Mouse (Mus musculus) stomach, embryonic 14.5 days (tissue): ENCODE results near the gene Ankrd49. TPM values are rescaled to one million over a fixed set of nuclear protein-coding genes. Genes with fewer than 3 reads are reported as not detected.
A peak's percentile ranks its signal among the peaks of the same experiment; 100 is the strongest.

ENCODE experiments used
- ATAC-seq: fragments of 200-750 bp; cut with Nextera tagmentation; 2 replicates; pipeline ENCODE4 v1.8.0; 2017; ENCODE audit warnings: low read depth, moderate TSS enrichment; ENCODE audit not compliant: insufficient number of reproducible peaks, insufficient read depth, low FRiP score
- H3K27ac ChIP-seq: fragments of 300-500 bp; sonication (generic); 2 replicates; pipeline ENCODE4 v1.5.1; 2014; ENCODE audit warnings: mild to moderate bottlenecking, low read length, moderate library complexity, mixed read lengths
- H3K27me3 ChIP-seq: fragments of 300-500 bp; sonication (generic); 2 replicates; pipeline ENCODE4 v1.6.1; 2014; ENCODE audit warnings: low read length, control low read depth, mixed read lengths; ENCODE audit not compliant: control insufficient read depth, insufficient read depth
- H3K36me3 ChIP-seq: fragments of 300-500 bp; sonication (generic); 2 replicates; pipeline ENCODE4 v1.6.1; 2014; ENCODE audit warnings: mild to moderate bottlenecking, control low read depth, low read length, moderate library complexity, mixed read lengths; ENCODE audit not compliant: control insufficient read depth, insufficient read depth
- H3K4me1 ChIP-seq: fragments of 300-500 bp; sonication (generic); 2 replicates; pipeline ENCODE4 v1.6.1; 2014; ENCODE audit warnings: low read length, control low read depth, mixed read lengths; ENCODE audit not compliant: control insufficient read depth, insufficient read depth
- H3K4me2 ChIP-seq: fragments of 300-500 bp; sonication (generic); replicated peaks from 2 replicates; pipeline ENCODE4 v1.6.1; 2014; ENCODE audit warnings: low read depth, low read length, control low read depth
- H3K4me3 ChIP-seq: fragments of 300-500 bp; sonication (generic); 2 replicates; pipeline ENCODE4 v1.5.1; 2014; ENCODE audit warnings: low read depth, low read length, control low read depth
- H3K9ac ChIP-seq: fragments of 300-500 bp; sonication (generic); replicated peaks from 2 replicates; pipeline ENCODE4 v1.6.1; 2014; ENCODE audit warnings: low read depth, mild to moderate bottlenecking, control low read depth, low read length, moderate library complexity, mixed read lengths
- H3K9me3 ChIP-seq: fragments of 300-500 bp; sonication (generic); 2 replicates; pipeline ENCODE4 v1.6.1; 2016; ENCODE audit warnings: low read depth, low read length, control low read depth; ENCODE audit not compliant: control insufficient read depth
- WGBS: fragments of 180-500 bp; shearing (Covaris S2); extraction: QIAGEN DNeasy Blood & Tissue Kit; methylation state at CpG from one replicate; pipeline ENCODE4 v1.1.7; 2014; 5-methylcytosine and 5-hydroxymethylcytosine counted together
- polyA plus RNA-seq: library from polyadenylated mRNA; unstranded; fragments of >200 nt; fragmentation: Nextera tagmentation; extraction: Ambion mirVana; gene quantifications from 2 replicates; pipeline ENCODE4 v1.2.1, GENCODE M21; 2014

Gene Ankrd49
- polyA plus RNA-seq, 1 experiment from 2014 or later = 47.0 TPM

DNA sequence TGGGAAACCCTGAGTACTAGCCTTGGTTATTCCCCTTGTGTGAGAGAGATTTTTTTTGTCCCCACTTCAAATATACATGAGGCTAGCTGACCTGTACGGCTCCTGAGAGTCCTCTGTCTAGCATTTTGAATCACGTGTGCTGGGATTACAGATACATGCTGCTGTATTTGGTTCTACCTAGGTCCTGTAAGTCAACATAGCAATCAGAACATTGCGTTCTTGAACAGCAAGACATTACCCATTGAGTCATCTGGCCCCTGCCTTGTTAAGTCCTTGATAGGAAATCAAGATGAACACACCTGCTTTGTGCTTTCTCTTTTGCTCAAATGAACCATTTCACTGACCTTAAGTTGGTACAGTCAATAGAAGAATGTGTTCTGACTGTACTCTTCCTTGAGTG is 30.2 kb downstream of the Ankrd49 start:
- Histone ChIP-seq H3K4me2 (no peak overlapping the region), H3K4me1 (no peaks in the 10 kb centered on the region; the same call in 1 of the 2 replicates), H3K27ac (no peak overlapping the region), H3K9ac (no peak overlapping the region), H3K9me3 (no peaks in the 10 kb centered on the region), H3K4me3 (no peak overlapping the region), H3K36me3 (no peaks in the 10 kb centered on the region), H3K27me3 (no peaks in the 10 kb centered on the region)
- no peak for ATAC-seq
- 81% methylated on average over 3 of the region's 3 CpGs for WGBS

GRCm38 (mm10) chr9:14753947-14754346 is 30.7 kb downstream of the Ankrd49 start:
- Histone ChIP-seq H3K27ac (no peak overlapping the region), H3K4me2 (no peak overlapping the region), H3K4me3 (no peak overlapping the region), H3K4me1 (no peaks in the 10 kb centered on the region; the same call in 1 of the 2 replicates), H3K9ac (no peak overlapping the region), H3K36me3 (no peaks in the 10 kb centered on the region), H3K9me3 (no peaks in the 10 kb centered on the region), H3K27me3 (no peaks in the 10 kb centered on the region)
- ATAC-seq = no peak

- peak; percentile 82 for ATAC-seq
- no peaks in the 10 kb centered on the region; the same call in 1 of the 2 replicates for H3K4me1 ChIP-seq
- H3K27me3 ChIP-seq = no peaks in the 10 kb centered on the region
- H3K4me3 ChIP-seq = peak within 1 kb of the TSS; percentile 55
- peak within 1 kb of the TSS; percentile 56 for H3K9ac ChIP-seq
- under 1% methylated on average over 27 of the region's 28 CpGs for WGBS
- H3K36me3 ChIP-seq = no peaks in the 10 kb centered on the region
- H3K27ac ChIP-seq = peak within 1 kb of the TSS; percentile 44; the same call in 1 of the 2 replicates
- H3K9me3 ChIP-seq = no peaks in the 10 kb centered on the region
- H3K4me2 ChIP-seq = peak within 1 kb of the TSS; percentile 85
Observed at GRCm38 (mm10) chr9:14752001-14752522, 32.6 kb downstream of the Ankrd49 start, which contains the start of gene Fut4. Fut4 (minus strand) TSS chr9:14752393.

GRCm38 (mm10) chr9:14751503-14752000 is 33.1 kb downstream of the Ankrd49 start:
- H3K27ac ChIP-seq = peak overlapping the region; percentile 44; the same call in 1 of the 2 replicates
- H3K27me3 ChIP-seq = no peaks in the 10 kb centered on the region
- WGBS = under 1% methylated on average over 49 of the region's 50 CpGs
- peak overlapping the region; percentile 85 for H3K4me2 ChIP-seq
- ATAC-seq = peak; percentile 72
- H3K9me3 ChIP-seq = no peaks in the 10 kb centered on the region
- H3K4me3 ChIP-seq = peak overlapping the region; percentile 55
- peak overlapping the region; percentile 56 for H3K9ac ChIP-seq
- no peaks in the 10 kb centered on the region; the same call in 1 of the 2 replicates for H3K4me1 ChIP-seq
- H3K36me3 ChIP-seq = no peaks in the 10 kb centered on the region

GRCm38 (mm10) chr9:14750901-14751502 is 33.7 kb downstream of the Ankrd49 start:
- H3K9ac ChIP-seq = peak overlapping the region; percentile 56
- no peaks in the 10 kb centered on the region for H3K27me3 ChIP-seq
- H3K27ac ChIP-seq = no peak overlapping the region
- peak overlapping the region; percentile 55 for H3K4me3 ChIP-seq
- H3K36me3 ChIP-seq = no peaks in the 10 kb centered on the region
- peak overlapping the region; percentile 85 for H3K4me2 ChIP-seq
- H3K4me1 ChIP-seq = no peaks in the 10 kb centered on the region; the same call in 1 of the 2 replicates
- no peaks in the 10 kb centered on the region for H3K9me3 ChIP-seq
- 66% methylated on average over 42 of the region's 42 CpGs for WGBS
- no peak; the same call in 1 of the 2 replicates for ATAC-seq

GRCm38 (mm10) chr9:14740151-14740924 is 44.3 kb downstream of the Ankrd49 start, which contains the start of gene Piwil4:
Piwil4 (minus strand) TSS chr9:14740733.
- H3K27me3 ChIP-seq = no peaks in the 10 kb centered on the region
- H3K9me3 ChIP-seq = no peaks in the 10 kb centered on the region
- no peak within 1 kb of the TSS for H3K4me2 ChIP-seq
- H3K9ac ChIP-seq = no peak within 1 kb of the TSS
- ATAC-seq = no peak
- no peak within 1 kb of the TSS for H3K4me3 ChIP-seq
- no peaks in the 10 kb centered on the region for H3K4me1 ChIP-seq
- no peak within 1 kb of the TSS for H3K27ac ChIP-seq
- 83% methylated on average over 19 of the region's 19 CpGs for WGBS
- H3K36me3 ChIP-seq = no peaks in the 10 kb centered on the region

DNA sequence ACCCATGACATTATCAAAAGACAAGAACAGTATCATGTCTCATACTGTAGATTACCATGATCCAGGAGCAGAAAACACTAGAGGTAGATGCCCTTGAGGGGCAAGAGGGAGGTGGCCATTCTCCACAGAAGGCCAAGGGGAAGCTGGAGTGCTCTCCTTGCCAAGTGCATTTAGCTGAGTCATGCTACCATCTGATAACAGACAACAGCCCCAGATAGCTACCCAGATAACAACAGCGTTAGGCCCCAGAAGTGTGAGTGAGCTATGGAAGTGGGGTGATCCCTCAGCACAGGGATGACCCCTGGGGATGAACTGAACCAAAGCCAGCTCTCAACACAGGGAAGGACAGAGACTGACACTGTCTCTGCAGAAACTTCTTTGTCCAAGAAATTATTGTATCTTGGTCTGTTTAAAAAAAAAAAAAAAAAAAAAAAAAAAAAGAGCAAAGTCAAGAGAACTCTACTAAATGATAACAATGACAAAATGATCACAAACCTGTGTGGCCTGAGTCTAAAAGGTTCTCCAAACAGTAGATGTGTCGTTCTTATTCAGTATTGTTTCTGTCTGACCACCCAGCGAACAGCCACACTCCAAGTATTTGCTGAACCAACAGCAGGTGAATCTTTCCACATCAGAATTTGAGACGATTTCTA is 45.0 kb downstream of the Ankrd49 start:
- no peak overlapping the region for H3K4me2 ChIP-seq
- H3K36me3 ChIP-seq = no peaks in the 10 kb centered on the region
- H3K4me3 ChIP-seq = no peak overlapping the region
- no peak for ATAC-seq
- WGBS = 66% methylated on average over 4 of the region's 4 CpGs
- H3K9ac ChIP-seq = no peak overlapping the region
- H3K27ac ChIP-seq = no peak overlapping the region
- H3K9me3 ChIP-seq = no peaks in the 10 kb centered on the region
- no peaks in the 10 kb centered on the region for H3K27me3 ChIP-seq
- H3K4me1 ChIP-seq = no peaks in the 10 kb centered on the region

GRCm38 (mm10) chr9:14730941-14731541 is 53.6 kb downstream of the Ankrd49 start:
- no peaks in the 10 kb centered on the region for H3K27me3 ChIP-seq
- ATAC-seq = peak; percentile 75; the same call in 1 of the 2 replicates
- peaks cover 5% of the 10 kb centered on the region; the same call in 1 of the 2 replicates for H3K4me1 ChIP-seq
- H3K4me3 ChIP-seq = no peak overlapping the region
- 20% methylated on average over 9 of the region's 9 CpGs for WGBS
- no peak overlapping the region for H3K27ac ChIP-seq
- H3K4me2 ChIP-seq = no peak overlapping the region
- no peak overlapping the region for H3K9ac ChIP-seq
- H3K9me3 ChIP-seq = no peaks in the 10 kb centered on the region
- no peaks in the 10 kb centered on the region for H3K36me3 ChIP-seq
